Mouse (Mus musculus) cerebellum, adult 11-12 months (tissue): ENCODE results near the gene Spata16.
"Not testable (repeated sequence)": the region's sequence is repeated elsewhere in the genome, so short reads cannot be mapped to it uniquely, and the experiment has no call there.

Experiments used
- DNase-seq: peaks from one replicate; pipeline ENCODE4 v3.0.0; 2022

Spata16 gene

DNA sequence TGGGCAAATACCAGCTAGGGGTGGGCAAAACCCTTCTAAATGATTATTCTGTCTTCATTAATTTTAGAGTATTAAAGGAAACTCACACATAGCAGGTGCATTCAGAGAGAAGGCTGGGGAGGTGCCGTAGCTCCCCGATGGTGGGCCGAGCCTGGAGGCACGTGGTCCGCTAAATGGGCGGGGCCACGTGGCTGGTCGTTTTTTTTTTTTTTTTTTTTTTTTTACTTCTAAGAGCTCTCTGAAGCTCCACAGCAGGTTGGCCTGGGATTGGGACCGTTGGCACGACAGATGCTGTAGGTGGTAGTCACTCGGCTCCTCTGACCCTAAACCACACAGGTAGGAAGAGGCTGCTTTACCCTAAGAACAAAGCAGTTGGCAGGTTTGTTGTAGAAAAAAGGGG is at the start of gene Spata16:
TSS of gene Spata16 (plus strand) at position 219 of the 400 bp plus-strand sequence.
- DNase-seq, result no peak

DNA sequence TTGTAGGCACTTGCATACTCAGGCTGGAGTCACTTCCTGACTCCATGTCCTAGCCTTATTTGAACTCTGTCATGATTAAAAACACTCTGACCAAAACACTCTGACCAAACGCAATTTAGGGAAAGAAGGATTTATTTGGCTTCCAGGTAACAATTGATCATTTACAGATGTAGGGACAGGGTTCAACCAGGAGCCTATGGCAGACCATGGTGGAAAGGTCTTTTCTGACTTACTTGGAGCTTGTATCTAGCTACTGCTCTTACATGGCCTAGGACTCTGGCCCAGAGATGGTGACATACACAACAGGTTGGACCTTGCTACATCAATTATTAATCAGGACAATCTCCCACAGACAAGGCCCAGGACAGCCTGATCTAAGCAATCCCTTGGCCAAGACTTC is 32.6 kb upstream of the Spata16 start:
- no peak for DNase-seq

DNA sequence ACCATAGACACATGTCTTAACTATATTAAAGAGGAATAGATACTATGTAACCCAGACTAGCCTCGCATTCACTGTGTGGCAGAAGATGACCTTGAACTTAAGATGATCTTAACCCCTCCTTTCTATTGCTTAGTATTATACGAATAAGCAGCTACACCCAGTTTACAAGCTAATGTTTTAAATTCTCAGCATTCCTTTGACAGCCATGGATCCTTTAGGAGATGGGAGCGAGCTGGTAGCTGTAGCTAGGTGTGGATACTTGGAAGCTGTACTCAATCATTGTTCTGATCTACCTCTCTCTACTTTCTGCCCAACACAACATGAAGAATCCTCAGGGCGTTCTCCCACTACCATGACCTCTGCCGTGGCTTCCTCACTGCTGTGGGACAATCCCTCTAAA is 28.9 kb upstream of the Spata16 start:
- no peak for DNase-seq

DNA sequence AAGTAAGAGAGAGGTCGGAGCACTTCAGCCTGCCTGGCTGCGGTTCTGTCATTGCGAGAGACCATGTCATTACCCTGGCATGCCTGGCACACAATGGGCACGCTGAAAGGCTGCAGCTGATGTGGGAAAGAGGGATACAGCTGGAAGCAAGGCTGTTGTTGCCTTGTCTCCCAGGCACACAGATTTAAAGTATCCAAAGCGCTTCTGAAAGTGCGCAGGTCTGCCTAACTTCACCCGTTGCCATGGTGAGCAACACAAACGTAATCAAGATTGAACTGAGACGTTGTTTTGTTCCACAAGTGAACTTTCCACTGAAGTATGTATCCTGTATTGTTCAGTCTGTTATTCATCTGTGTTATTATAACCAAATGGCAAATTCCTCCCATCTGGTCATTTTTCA is 1.8 kb downstream of the Spata16 start:
- DNase-seq, result no peak

DNA sequence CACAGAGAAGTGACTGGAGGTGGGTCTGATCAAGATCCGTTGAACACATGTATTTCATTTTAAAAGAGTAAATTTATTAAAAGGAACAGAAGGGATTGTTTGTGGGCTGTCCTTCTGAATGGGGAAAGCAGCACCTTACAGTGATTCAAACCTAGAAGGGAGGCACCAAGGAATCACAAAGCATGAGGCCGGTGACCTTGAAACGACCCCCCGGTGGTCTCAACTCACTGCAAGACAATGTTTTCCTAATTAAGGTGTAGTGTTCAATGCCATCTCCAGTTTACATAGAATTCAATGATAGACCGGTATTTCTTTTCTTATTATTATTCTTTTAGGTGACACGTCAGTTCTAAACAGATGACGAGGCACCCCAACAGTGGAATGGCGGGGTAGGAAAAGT is 2.4 kb downstream of the Spata16 start:
- DNase-seq, result no peak

DNA sequence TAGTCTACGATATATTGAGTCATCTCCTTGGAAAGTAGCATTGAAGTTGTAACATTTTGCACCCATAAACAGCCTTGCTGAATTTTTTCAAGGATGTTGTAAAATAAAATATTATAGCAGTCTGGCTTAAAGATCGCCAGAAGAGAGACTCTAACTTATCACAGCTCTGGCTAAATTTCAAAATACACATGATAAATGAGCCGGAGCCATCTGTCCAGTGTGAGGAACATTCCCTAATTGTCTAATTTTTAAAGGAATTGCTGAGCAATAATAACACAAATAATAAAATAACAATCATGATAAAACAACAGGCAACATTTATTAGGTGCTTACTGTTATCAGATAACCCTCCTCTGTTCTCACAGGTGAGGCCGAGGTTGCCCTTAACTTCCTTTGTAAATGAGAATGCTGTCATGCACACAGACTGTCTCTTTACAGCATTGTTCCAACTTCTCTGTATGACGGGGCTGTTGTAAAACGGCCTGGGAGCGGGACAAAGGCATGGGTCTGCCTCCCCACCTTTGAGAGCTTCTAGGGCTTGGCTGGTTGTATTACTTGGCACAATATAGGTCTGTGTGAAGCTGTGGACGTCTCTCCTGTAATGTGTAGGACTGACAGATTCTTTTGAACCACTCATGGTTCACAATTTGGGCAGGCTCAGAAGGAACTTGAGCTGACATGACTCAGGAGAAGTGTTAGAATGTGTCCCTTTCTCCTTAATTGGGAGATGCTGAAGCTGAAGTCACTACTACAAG is 3.1 kb downstream of the Spata16 start:
- DNase-seq, result no peak

DNA sequence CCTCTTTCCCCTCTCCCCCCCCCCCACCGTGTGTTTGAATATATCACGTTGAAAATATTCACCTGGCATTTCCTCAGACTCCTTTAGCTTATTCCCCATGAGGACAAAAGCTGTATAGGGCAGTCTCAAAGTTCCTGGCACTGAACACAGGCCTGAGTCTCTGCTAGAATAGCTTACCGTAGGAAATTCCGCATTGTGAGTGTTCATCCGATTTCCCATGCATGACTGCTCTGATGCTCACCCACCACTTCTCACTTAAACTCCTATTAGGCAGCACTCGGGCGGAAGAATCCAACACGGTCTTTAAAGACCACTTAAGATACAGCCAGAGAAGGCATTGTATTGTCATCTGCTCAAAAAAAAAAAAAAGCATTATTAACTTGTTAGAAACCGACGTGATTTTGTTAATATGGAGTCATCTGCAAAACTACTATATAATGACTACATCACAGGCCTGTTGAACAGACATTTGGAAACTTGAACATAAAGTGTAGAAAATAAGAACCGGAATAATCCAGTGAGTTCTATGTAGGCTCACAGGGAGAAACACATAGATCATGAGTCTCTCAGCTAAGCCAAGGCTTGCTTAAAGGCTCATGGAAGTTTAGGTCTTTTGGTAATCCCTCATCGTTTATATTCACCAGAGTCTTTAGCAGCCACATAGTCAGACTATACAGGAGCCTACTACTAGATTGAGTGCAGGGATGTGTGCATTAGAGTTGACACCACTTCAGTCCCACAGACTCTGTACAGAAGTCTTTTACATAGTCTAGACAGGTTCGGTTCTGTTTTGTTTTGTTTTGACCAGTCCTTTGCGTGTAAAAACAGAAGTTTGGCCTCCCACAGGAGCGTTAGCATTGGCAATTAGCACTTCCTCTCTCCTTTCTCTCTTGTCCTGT is 4.2 kb downstream of the Spata16 start:
- no peak for DNase-seq

DNA sequence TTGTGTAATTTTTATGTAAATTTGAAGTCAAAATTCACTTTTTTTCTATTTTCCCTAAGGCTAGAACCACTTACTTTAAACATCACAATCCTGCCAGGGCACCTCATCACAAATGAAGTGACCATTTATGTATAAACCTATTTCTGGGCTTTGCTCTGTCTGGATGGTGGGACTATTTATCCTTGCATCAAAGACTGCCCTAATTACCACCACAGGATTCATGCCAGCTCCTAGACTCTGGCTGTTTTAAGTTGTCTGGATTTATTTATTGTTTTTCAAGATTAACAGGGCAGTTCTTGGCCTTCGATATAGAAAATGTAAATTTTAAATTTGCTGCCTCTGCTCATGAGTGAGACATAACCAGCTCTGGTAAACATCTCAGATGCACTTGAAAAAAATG is 6.7 kb downstream of the Spata16 start:
- DNase-seq, result no peak

DNA sequence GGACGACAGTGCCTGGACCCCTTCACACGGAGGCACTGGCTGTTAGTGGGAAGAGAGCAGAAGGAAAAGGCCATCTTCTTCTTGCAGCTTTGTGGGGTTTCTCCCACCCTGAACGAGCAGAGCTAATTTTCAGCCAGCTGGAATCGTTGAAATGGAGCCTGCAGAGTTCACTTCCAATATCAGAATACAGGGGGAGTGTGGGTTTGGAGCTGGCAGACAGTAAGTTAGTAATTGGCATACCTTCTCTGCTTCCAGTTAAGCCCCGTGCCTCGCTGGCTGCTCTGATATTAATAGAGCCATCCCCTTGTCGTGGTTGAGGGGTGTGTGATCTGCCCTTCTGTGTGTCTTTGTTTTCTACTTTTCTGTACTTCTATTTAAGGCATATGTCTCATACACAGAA is 9.4 kb downstream of the Spata16 start:
- no peak for DNase-seq

DNA sequence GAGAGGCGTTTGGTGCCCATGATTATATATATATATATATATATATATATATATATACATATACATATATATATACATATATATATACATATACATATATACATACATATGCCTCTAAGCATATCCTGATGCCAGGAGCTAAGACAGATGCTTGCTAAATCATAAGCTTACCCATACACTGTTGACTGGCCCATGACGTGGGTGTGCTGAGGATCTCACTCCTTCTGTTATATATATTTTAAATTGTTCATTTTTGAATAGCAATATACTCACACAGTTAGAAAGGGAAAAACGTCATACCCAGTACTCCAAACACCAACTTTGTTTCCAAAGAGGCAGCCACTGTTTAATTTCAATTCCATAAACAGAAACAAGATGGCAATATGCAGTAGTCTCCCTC is 48.4 kb downstream of the Spata16 start:
- DNase-seq, result no peak

DNA sequence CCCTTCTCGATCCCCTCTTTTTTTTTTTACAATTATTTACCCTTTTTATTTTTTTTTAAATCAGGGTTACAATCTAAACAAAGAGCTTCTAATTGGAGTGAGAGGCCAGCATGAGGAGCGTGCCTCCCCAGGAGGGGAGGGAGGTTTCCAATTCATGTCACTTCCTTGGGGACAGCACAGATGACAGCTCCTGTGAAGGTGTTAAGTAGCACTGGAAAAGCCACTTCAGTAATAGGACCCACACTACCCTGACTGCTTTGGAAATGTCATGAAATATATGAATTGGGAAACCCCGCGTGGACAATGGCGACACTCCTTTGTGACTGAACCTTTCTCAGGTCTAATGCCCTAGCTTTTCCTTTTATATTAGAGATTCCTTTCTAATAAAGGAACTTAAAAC is 72.1 kb downstream of the Spata16 start:
- not testable (repeated sequence) for DNase-seq

DNA sequence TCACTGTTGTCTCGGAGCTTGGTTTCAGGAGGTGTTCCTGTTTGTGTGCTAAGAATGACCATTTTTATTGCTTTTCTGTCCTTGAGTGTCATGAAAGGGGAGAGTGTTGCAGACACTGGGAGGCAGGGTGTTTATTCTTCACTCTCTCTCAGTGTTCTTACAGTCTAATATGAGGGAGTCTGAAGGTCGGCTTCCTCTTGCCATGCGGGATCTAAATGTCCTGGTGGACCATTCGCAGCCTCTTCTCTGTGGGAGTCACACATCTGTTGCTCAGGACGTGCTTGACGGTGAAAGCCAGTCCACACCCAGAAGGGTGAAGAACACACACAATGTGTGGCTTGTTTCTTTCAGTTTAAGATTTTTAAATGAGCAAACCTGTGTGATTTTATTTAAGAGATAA is 90.1 kb downstream of the Spata16 start:
- no peak for DNase-seq

DNA sequence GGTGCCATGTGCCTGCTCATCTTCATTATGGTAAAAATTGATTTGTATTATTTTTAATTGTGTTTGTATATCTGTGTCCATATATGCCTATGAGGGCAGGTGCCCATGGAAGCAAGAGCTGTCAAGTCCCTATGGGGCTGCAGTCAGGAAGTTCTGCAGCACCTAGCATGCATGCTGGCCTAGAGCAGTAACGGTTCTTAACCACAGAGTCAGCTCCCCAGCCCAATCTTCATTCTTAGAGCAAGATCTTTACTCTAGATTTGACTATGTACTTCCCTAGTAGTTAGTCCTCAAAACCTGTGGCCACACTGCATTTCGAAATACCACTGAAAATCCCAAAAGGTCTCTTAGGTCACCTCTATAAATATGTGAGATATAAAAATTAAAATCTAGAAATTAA is 113.1 kb downstream of the Spata16 start:
- DNase-seq, result no peak

DNA sequence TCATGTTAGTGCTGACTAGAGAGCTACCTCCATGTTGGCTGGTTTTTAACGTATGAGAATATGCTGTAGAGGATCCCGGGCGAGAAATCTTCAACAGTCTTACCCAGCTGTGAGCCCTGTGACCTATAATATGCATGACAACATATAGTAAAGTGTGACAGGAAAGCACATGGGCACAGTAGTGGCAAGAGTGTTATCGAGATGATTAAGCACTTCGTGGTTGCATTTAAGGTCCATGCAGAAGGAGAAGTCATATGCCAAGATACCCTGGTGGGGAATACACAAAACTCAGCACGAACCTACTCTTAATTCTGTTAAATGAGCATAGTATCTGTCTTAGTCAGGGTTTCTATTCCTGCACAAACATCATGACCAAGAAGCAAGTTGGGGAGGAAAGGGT is 115.0 kb downstream of the Spata16 start:
- no peak for DNase-seq

DNA sequence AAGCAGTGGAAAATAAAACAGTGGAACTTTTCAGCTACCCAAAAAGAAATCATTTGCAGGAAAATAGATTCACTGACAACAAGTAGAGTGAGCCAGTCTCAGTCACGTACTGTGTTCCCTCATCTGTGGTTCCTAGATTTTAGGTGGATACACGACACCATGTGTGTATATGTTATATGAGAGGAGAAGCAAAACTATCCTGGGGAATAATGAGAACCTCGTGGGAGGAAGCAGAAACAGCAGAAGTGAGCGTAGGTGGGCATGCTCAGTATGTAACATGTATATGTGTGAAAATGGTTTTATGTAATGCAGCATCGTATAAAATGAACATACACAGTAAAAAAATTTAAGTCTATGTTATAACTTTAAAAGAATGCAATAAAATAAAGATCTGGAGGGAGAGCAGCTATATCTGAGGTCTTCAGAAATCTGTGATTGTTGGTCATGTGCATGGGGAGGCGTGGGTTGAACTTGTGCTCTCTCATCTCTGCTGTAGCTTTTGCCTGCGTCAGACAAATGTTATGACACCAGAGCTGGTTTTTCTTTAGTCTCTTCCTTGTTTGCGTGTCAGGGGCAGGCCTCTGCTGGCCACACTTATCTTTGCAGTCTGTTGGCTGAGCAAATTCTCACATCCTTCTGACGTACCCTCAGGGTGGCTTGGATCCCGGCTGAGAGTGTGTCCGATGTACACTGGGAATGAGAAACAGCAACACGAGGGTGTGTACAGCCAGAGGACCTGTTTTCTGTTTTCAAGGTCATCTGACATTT is 156.1 kb downstream of the Spata16 start:
- DNase-seq, result no peak

DNA sequence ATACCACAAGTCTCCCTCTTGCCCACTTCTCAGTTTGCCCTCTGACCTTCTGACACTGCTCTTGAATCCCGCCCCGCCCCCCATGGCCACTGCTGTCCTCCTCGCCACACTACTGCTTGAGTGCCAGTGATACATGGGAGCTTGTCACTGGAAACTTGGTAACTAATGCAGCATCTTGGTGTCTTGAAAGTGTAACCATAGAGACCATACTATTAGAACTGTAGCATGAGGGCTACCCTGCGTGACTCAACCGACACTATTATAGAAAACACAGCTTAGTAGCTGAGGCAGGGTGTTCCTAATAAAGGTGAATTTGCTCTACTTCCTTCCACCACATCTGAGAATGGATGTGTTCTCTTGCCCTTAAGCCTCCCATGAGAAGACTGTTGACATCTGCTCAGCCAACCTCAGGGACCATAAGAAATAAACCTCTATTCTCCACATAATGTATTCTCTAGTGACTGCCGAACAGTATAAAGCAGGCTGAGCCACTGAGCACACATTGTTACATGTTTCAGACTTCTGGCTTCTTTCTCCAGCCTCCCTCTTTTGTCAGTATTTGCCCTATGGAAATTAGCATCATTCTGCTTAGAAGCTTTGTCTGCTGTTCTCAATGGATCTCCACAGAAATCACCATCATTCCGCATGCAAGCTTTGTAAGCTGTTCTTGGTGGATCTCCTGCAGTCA is 158.6 kb downstream of the Spata16 start:
- DNase-seq, result no peak

DNA sequence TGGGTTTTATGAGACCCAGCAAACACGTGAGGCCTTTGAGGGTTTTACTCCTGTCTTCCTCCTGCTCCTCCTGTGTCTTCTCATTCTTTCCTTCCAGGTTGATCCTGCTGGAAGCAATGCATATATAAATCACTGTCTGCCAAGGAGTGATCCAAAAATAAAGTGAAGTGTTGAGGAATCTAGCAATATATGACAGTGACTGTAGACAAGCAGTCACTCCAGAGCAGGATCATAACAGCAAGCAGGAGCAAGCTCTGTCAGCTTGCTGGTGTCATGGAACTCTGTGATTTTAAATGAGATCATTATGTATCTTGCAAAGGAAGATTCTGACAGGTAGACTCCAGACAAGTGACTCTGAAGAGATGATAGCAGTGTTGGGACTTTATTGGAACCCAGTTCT is 159.5 kb downstream of the Spata16 start:
- no peak for DNase-seq

DNA sequence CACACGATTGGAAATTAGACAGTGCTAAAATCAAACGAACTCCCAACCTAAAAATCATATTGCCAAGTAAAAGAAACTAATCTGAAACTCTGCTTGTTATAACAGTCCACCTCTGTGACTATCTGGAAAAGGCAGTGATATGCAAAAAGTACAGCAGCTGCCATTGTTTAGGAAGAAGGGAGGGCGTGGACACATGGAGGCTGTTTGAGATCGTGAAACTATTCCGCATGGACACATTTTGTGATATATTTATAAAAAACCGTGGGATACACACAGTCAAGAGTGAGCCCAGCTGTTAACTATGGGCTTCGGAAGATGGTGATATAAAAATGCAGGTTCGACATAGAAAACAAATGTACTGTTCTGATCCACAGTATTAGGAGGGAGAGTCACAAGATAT is 176.9 kb downstream of the Spata16 start:
- no peak for DNase-seq

DNA sequence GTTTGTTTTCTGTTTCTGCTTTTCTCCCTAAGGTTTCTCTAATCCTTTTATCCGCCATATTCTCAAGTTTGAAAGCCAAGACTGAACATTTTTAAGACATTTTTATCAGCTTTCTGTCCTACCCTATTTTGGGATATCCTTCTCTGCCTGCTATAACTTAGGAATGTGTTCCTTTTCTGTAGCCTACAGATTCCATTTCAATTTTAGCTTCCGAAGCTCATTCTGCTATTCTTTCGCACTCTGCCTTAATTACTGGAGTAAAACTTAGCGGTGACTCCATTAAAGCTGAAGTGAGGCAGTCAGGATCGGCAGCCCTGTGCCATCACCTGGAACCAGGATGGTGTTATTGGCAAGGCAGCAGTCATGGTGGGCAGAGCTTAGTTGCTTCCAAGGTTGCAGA is 178.3 kb downstream of the Spata16 start:
- no peak for DNase-seq

DNA sequence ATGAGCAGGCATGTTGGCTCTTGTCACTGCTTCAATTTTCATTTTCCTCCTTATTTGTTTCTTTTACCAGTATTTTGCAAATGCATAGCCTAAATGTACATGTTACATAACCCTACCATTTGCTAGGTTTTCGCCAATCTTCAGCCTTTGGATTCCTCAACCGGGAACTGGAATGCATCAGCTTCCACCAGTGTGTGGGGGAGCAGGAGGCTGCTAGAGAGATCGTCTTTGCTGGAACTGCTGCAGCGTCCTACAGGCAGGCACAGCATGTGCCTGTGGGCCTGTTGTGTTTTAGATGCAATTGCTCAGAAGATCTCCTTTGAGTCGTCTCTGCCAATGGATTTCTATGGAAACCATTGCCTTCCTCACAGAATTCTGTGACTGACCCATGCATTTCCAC is 182.0 kb downstream of the Spata16 start:
- no peak for DNase-seq

DNA sequence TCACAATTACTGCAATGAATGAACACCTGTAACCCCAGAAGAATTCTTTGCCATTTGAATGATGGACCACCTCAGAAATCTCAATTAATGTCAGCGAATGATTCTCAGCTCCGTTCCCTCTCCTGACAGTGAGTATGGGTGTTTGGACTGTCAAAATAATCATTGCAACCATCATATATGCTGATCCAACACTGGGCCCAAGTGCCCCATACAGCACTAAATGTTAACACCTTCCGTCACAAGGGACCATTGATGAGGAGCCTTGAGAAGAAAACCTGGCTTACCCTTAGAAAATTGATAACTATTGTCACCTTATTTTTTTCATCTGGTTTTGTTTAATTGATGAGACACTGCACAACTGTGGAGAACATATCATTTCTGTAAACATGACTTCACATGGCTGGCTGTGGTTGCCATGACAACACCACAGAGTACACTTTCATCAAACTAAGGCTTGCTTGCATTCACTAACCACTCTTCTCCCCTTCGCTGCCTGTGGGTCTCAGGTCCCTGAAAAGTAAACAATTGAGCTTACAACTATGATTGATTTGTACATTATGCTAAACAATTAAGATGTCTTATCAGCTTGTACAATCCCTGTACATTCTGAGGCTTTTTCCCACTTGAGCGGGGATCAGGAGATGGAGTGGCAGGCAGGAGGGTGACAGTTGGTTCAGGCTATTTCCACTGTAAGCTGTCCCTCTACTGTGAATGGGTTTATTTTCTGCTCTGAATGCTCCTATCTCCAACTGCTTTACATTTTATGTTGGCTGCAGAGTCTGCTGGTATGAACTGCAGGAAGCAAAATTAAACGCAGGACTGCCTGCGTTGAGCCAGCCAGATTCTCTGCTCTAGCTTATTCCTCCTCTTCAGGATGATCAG is 189.8 kb downstream of the Spata16 start:
- DNase-seq, result no peak

DNA sequence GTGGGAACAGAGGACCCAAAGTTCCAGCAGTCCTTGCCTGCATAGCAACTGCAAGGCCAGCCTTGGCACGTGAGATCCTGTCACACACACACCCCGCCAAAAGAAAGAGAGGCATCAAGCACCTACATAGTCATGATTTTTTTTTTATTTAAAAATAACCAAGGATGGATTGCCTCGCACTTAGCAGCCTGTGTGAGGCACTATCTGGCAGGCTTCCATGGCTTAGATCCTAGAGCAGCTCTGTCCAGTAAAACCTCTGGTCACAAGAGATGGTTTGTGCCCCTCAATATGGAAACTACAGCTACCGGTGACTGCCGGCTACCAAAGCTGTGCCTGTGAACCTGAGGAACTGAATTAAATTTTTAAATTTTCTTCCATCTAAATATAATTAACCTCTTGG is 195.5 kb downstream of the Spata16 start:
- DNase-seq, result no peak
